Mouse (Mus musculus) kidney, adult 2 months (tissue): ENCODE results near the gene Fam208b.

ENCODE experiments used
- CTCF ChIP-seq: fragments of 200-500 bp; conservative IDR thresholded peaks from 2 replicates; pipeline ENCODE4 v1.5.1; 2011; ENCODE audit warnings: low read depth, mild to moderate bottlenecking, control low read depth, low read length, moderate library complexity, mixed read lengths; ENCODE audit not compliant: insufficient read depth, insufficient read length
- POLR2A ChIP-seq: fragments of 200-500 bp; IDR thresholded peaks from one replicate; pipeline ENCODE4 v1.6.1; 2011; ENCODE audit warnings: low read depth, low read length, control low read depth

DNA sequence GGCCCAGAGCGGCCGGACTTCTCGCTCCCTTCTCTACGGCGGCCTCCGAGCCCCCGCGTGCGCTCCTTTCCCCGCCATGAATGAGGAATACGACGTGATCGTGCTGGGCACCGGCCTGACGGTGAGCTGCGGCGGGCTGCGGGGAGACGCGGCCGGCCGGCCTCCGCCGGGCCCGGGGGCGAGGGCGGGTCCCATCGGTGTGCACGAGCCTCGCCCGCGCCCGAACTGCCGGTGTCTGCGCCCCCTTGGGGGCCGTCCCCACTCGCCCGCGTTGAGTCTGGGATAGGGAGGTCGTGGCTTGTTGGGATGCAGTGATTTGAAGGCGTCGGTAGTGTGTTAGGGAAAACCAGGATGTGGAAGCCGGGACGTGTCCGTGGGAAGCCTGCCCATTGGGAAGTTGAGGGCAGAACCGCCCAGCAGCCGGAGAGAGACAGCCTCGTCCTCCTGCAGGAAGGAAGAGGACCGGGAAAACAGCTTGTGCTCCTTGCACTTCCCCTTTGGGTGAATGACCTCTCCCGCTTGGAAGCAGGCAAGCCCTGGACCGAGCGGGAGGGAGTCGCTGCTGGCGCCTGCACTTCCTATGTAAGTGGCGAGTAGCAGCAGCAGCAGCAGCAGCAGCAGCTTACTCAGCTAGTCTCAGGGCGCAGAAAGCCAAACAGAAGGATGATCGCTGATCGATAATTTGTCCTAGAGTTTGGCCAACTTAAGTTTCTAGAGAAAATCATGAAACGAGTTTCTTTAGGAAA lies 72.5 kb downstream of the Fam208b start:
- TF ChIP-seq CTCF (no peak), POLR2A (no peak)
